Mouse (Mus musculus): ENCODE data around the gene Pam.
A peak's percentile ranks its signal among the peaks of the same experiment; 100 is the strongest.

Gene Pam

DNA sequence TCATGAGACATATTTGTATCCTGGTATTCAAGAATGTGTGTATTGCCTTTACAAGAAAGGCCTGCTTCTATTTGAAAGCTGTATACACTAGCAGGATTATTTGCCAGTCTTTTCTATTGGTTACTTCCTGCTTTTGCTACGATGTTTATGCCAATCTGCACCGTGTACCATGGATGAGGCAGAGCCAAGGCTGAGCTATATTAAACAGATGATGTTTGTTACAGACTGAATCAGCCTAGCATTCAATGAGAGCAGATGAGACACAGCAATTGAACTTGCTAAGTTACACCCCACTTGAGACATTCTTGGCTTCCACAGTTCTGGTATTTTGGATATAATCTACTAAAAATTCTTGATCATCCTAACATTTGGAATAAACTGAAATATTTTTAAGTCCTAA, 267.9 kb downstream of the Pam start:
- no peak for DNase-seq (ENCODE audit: low spot score)

DNA sequence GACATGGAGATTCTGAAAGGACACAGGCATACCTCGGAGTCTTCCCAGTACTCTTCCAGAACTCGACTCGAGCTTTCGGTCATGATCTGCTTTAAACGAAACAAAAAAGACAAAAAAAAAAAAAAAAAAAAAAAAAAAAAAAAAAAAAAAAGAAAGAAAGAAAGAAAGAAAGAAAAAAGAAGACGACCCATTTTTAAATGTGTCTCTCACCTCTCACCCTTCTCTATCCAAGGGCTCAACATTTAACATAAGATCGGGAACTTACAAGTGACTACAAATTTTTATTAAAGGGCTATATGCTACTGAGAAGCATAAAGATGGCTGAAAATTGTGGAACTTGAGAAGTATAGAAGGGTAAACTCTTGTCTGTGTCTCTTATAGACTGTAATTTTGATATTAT, 272.5 kb downstream of the Pam start:
- no peak for DNase-seq (ENCODE audit: low spot score)

DNA sequence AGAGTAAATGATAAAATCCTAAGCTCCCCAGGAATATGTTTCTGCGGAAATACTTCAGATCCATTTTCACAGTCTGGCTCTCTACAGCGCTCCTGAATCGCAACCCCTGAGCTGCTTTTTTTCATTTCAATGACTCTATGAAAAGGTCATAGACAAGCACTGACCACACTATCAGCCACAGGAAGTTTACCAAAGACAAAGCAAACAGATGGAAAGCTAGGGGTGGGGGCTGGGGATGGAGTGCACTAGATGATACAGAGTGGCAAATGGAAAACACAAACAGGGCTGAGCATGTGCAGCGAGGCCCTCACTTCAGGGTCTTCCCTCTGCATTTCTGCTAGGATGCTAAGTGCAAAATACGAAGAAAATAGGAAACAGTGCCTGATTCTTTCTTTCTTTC, 273.2 kb downstream of the Pam start:
- no peak for DNase-seq (ENCODE audit: low spot score)

DNA sequence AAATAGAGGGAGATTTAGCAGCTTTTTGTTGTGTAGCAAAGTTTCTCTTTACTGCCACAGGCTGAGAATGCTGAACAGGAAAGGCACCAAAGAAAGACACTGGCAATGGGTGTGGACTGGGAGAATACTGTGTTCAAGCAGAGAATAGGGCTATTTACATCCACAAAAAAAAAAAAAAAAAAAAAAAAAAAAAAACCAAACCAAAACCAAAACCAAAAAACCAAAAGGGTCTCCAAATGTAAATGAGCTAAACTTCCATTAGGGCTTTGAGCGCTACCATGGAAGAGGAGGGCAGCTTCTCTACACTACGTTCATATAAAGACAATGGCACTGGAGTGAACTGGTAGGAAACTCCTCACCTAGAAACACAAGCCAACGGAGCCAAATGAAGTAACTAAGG, 274.2 kb downstream of the Pam start:
- DNase-seq (ENCODE audit: low spot score), result no peak

DNA sequence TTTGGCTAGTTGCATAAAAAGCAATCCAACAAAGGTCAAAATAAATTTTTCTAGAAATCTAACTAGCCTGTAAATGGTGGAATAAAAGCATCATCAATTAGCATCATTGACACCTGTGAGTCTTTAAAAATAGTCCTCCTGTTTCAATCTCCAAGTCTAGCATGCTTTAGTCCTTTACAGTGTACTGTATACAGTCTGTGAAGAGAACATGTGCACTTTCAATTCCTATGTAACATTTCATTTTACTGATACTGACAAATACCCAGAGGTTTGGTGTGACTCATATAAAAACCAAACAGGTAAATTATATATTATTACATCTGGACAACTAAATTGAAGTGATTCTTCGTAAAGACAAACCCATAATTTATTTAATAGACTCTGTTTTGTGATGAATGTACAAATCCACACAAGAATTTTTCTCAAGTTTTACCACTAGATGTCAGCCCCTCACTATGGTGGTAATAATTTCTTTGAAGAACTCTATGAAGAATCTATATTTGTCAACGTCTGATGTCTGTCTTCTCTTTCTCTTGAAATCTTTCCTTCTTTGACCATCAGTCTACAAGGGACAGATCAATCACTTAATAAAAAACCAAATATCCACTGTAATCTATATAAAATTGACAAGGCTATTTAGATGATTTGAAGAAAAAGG, 286.1 kb downstream of the Pam start:
- DNase-seq (ENCODE audit: low spot score), result no peak

DNA sequence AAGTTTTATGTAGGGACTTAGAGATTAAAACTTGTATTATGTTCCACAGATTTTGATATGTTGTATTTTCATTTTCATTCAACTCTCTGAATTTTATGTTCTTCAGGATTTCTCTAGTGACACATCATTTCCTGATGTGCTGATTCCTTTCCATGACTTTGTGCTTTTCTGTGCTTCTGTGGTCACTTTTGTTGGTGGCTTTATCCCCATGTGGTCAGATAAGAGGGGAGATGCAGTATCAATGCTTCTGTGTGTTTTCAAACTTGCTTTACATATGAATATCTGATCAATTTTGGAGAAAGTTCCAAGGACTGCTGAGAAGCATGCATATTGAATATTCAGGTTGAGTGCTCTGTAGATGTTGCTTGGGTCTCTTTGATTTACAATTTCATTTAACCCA, 290.9 kb downstream of the Pam start:
- DNase-seq (ENCODE audit: low spot score), result no peak

DNA sequence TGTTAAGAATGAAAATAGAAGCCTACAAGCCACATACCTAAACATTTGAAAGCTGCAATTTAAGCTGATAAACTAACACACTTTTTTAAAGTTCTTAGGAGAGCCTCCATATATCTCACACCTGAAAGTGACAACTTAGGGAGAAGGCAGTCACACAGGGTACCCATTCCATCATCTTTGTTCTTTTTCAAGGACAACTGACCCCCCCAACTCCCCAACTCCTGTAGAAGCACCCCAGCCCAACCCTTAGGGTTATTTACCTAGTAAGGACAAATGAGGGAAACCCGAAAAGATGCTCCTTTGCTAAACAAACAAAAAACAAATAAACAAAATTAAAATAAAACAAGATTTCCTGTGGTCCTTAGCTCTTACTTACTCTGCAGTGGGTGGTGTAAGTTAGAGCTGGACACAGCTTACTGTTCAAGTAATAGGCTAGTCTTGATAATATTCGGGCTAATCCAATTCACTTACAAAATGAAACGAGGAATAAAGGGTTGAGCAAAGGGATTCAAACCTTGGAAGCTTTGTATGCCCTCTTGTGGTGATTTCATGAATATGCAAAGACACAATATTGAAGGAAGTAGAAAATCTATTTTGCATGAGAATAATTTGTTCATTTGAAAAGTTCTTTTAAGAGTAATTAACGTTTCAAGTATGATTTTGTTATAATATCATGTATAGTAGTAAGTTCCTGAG, 293.1 kb downstream of the Pam start:
- DNase-seq (ENCODE audit: low spot score), result no peak

DNA sequence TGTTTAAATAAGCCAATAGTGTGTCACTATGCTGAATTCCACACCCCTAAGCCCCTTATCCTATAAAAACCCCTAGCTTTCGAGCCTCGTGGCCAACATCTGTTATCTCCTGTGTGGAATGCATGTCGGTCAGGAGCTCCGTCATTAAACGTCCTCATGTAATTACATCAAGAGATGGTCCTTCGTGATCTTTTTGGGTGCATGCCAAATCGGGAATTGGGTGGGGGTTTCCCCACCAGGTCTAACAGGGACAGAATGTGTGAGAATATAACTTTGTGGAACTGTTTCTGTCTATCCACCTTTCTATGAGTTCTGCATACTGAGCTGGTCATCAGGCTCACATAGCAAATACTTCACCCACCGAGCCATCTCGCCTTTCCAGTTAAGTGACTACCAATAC, 299.5 kb downstream of the Pam start:
- DNase-seq (ENCODE audit: low spot score), result no peak

DNA sequence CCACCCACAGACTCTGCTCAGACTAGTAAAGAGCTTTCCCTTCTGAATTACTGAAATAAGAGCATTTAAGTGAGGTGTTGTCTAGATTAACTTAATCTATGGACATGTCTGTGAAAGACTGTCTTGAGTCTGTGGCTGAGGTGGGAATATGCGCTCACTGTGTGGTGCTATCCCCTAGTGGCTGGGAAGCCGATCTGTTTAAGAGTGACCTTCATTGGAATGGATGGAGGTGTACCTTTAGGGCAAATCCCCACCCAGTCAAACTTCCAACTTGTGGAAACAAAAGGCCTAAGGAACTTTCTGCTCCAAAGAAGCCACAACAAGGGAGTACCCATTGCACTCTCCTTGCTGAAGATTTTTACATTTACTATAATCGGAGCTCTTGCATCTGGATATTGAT, 301.3 kb downstream of the Pam start:
- DNase-seq (ENCODE audit: low spot score), result no peak

DNA sequence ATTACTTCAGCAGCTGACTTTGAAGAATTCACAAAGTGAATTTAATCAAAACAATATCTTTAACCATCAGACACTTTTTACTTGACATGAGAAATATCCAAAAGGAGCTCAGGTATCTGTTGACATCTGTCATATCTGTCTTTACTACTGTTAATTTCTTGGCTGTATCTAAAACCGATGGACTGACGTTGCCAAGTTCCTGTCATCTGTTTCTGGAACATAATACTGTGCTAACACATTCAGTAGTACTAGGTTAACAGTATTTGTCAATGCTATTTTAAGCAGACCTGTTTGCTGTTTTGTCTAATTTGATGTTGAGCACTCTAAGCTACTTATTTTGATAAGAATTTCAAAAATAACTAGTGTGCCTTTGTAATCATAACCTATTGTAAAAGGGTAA, 307.0 kb downstream of the Pam start:
- no peak for DNase-seq (ENCODE audit: low spot score)

DNA sequence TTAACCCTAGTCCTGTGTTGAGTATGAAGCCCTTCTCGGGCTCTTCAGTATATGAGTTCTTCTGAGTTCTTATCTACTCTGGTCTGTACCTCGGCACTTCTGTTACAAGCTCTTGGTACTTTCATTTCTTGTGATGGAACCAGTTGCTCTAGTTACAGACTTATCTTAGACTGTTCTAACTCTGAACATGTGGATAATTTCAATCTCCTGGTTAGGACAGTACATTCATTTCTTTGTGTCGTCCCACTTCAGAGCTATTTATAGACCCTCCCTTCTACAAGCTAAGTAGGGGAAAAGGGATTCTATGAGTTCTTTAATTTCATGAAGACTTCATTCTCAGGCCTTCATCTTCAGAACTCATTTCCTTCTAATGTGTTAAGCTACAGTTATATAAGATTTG, 307.8 kb downstream of the Pam start:
- no peak for DNase-seq (ENCODE audit: low spot score)

DNA sequence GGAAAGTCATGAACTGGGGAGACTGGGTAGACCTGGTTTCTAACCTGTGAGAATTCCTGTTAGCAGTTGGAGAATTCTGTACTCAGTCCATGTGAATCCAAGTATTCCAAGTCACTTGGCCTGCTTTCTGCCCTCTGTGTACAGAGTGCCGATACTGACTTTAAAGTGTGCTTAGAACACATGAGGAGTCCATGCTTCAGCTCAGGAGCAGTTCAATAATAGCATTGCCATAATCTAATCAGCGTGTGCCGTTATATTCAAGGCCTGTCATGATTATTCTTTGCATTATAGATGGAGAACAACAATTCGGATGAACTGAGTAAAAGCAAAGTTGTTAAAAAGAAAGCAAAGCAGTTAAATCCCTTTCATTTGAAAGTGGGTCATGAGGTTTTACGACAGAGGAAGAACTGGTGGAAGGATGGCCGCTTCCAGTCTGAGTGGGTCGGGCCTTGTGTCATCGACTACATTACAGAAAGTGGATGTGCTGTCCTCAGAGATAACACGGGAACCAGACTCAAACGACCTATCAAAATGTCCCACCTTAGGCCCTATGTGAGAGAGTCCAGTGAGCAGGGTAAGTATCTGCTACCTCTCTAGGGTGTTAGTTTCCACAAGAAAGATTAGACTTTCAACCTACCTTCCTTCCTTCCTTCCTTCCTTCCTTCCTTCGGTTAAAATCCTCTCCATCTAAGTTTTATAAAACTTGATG, 309.6 kb downstream of the Pam start:
- no peak for DNase-seq (ENCODE audit: low spot score)

DNA sequence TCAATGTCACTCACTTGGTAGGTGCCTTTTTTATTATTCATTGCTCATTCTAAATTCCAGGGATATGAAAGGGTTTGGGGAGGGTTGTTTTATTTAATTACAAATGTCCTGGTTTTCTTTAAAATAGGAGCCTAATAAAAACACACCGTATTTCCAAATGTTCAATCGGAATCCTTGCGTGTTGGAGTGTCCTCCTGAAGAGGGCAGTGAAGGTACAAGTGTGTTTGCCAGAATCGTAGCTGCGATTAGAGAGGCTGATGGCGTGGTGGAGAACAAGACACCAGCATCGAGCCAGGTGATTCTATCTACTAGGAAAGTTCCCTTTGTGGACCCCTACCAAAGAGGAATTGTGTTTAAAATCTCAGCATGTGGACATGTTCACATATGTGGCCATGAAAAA, 310.5 kb downstream of the Pam start:
- DNase-seq (ENCODE audit: low spot score), result no peak

DNA sequence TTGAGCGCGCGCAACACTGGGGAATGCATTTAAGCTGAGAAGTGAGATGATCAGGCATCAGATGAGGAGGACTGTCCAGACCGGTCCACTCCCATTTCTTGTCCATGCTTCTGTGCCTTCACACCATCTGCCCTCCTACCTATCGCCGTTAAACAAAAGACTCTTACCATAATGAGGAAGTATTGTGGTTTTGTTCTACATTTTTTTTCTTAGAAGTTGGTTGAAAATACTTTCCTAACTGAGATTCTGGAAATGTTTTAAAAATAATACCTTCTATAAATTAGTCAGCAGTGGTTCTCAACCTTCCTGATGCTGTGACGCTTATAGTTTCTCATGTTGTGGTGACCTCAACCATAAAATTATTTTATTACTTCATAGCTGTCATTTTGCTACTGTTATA, 313.8 kb downstream of the Pam start:
- no peak for DNase-seq (ENCODE audit: low spot score)

DNA sequence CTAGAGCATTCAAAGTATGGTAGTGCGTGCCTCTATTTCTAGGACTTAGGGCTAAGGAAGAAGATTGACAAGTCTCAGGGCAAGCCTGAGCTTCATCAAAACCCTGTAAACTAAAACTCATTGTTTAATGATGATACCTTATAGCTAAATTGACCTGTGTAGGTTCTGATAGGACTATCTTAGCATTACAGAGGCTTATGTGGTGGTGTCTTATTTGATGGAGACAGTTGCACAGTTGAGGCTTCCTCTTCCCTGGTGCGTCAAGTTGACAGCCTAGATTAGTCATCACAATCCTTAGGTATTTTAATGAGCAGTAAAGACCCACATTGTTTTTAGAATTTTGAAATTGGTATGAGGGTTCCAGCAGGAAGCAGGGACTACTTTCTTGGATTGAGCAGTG, 321.5 kb downstream of the Pam start:
- DNase-seq (ENCODE audit: low spot score), result no peak

DNA sequence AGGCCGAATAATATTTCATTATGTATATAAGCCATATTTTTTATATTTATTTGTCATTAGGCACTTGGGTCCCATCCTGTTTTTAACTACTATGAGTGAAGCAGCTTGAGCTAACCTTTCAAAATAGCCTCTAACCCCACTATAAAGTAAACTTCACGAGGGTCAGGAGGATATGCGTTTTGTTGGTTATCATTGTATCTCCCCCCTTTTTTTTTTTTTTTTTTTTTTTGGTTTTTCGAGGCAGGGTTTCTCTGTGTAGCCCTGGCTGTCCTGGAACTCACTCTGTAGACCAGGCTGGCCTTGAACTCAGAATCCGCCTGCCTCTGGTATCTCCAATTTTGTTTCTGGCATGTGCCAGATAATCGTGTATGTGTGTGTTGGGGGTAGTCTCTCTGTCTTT, 322.1 kb downstream of the Pam start:
- DNase-seq (ENCODE audit: low spot score), result no peak

DNA sequence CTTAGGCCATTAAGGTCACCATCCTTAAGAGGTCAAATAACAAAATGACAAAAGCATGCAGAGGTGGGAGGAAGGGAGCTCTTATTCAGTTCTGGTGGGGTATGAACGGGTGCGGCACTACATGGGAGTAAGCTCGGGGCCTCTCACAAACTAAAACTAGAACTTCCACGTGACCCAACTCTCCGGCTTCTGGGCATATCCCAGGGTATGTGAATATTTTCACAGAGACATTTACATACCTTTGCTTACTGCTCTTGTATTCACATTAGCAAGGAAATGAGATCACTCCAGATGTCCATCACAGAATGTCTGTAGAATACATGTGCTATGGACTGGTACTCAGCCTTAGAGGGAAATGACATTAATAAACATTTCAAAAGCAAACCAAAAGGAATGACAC, 323.7 kb downstream of the Pam start:
- no peak for DNase-seq (ENCODE audit: low spot score)

DNA sequence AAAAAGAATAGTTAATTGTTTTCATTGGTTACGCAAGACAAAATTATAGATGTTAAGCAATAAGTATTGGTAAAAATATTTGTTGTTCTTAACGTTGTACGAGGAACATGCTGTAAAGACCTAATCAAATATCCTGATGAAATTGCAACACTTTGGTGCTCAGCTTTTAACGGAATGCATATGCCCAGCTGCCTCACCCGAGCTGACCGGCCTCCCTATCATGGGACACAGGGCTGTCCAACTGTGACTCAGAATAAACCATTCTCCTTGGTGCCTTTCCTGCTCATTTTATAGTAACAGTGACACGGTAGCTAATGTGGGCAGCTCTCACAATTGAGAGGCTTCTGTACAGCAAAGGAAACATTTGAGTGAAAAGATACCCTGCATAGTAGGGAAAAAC, 324.3 kb downstream of the Pam start:
- DNase-seq (ENCODE audit: low spot score), result no peak

DNA sequence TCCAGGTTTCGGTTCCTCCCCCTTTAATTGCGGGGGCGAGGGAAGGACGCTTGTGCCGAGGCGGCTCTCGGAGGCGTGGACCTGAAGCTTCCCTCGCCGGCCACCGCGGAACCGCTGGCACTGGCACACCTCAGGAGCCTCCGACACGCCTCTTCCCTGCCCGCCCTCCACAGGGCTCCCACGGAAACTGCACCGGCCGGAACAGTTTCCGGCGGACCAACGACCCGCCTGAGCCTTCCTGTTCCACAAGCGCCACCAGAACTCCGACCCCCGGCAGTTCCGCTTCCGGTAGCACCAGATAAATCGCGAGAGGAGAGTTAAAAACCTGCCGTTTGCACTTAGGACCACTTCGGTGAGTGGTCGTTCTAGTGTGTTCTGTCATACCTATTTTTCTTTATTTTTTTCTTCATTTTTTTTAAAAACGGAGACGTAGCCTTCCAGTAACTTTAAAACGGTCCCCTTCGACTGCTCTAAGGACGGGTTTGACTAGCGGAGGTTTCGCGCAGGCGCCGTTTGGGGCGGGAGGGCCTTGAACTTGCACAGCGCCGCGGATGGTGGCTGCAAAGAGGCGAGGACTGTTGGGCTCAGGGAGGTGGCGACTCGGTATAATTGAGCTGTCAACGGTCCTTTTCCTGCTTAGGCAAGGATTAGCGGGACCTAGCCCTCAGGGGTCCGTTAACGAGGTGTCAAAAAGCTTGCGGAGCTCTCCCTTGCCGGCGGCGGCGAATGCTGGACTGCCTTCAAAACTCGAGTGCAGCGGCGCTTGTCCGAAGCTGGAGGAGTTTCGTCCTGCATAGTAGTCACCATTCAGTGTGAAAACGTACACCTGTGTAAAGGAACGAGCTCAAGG, 325.3 kb downstream of the Pam start, which contains the start of the genes Gin1 and Ppip5k2:
Gene Gin1, plus strand, starts transcription at position 269 of the 850 bp plus-strand sequence.
Gene Ppip5k2, minus strand, starts transcription at position 508 of the 850 bp plus-strand sequence.
- DNase-seq (ENCODE audit: low spot score), result peak; percentile 78

DNA sequence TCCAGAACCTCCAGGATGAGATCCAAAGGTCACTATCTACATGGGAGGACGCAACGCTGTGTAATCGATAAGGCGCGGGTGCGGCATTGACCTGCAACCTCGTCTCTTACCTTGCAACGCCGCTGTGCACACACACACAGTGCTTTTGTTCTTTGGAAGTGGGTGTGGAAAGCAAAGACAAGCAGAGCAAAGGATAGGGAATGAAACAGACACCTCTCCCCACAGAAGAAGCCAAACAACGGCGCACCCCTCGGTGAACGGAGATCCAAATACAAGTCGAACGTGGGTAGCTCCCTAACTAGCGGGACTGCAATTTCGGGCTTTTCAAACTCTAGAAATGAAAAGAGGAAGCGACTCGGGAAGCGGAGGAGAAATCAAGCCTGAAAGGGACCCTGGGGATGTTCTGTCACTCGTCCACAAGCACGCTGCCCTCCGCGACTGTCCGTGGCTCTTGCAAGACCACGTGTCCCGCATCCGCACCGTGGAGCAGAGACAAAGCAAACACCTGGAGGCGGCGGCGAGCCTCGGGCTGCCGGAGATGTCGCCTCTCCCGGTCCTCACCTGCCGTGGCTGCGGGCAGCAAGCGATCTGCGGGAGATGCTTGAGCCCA, 326.0 kb downstream of the Pam start:
- peak; percentile 15 for DNase-seq (ENCODE audit: low spot score)

DNA sequence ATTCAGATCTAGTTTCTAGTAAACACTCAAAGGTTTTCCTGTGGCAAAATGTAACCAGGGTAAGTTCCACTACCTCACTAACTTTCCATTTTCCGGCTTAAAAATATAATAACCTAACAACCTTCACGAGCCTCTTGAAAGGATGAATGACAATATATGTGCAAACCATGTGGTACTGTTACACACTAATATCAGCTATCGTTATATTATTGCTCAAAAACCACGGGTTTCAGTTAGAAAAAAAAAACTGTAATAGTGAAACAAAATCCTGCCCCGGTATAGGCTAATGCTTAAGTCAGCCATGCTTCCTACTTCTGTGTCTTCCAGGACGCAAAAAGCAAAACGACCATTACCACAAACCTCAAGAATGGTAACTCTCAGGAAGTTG, 326.5 kb downstream of the Pam start:
- no peak for DNase-seq (ENCODE audit: low spot score)

DNA sequence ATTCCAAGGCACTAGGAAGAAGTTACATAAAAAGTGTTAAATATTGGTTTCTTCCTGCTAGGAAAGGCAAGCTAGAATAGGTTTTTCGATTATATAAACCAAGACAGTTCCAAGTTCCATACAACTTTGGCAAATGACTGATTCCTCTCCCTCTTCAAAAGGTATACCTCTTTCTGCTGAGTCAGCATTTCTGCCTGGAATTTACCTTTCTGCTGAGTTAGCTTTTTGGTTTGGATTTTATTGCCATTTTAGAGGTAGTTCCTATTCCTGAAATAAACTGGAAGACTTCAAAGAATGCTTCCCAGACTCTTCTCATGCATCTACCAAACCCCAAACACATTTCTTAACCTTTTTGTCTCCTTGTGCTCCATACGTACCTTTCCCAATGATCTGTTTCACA, 327.4 kb downstream of the Pam start:
- DNase-seq (ENCODE audit: low spot score), result no peak

All from urinary bladder, postnatal 10 days (tissue).